Mouse (Mus musculus) embryo, embryonic 9.5 days (tissue): ENCODE measurements around the gene Psip1.

ENCODE experiments used
- DNase-seq: peaks from one replicate; pipeline ENCODE4 v3.0.0-alpha.2; 2017; ENCODE audit errors: extremely low spot score

The Psip1 gene

DNA sequence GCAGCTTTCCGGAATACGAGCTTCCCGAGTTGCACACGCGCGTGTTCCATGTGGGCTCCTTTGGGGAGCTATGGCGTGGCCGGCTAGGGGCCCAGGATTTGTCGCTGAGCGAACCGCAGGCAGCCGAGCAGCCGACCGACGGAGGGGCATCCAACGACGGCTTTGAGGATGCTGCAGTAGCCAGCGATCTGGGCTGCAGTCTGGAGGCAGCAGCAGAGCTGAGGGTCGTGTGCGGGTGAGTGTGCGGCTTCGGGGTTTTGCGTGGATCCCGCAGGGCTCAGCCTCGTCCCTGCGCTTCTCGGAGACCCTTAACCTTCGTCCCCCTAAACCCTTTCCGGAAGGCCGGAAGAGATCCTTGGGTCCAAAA is 68.5 kb downstream of the Psip1 start:
- no peak for DNase-seq

DNA sequence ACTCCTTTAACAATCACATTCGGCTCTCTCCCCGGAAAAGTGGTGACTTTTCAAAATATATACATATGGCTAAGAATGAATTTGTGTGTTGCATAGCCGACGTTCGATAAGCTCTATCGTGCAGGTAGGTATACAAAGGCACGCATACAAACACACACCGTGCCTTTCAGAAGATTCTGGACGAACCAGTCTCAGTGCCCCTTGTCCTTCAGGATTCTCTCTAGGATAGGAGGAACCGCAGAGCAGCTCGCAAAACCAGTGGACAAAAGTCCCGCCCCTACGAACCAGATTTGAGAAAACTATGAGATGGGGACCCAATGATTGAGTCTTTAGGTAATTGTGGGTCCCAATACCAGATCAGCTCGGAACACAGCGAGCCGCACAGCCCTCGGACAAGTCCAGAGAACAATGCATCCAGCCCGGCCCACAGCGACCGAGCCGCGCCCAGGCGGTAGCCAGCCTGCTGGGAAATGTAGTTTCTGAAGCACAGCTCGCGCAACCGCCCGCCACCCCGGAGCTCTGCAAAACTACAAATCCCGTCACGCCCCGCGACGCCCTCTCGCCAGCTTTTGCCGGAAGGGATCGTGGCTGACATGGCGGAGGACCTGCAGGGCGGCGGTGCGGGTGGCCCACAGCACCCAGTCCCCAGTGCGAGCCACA is 69.0 kb downstream of the Psip1 start, which contains the start of gene Snapc3:
Gene Snapc3 (plus strand): TSS at position 565 of the 660 bp plus-strand sequence.
- DNase-seq = peak; percentile 94

DNA sequence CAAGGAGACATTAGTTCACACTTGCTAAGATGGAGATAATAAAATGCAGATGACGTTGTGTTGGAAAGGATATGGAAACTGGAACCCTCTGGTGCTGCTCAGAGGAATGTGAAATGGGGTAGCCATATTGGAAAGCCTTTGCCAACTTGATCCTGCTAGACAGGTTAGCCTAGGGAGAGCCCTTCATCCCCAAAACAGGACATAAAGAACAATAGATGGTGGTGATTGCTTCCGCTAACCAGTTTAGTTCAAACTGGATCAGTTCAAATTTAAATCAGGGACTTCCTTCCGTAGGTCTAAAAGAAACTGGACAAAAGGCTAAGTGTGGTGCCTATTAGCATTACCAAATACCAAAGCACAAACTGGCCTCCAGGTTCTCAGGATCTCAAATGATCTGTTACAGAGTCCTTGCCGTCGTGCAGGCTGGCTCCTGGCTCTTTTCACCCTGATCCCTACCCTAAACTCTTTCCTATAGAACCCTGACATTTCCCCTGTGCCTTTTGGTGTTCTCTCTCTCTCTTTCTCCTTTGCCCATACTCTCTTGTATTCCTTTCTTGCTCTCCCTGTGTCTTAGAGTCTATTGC is 71.9 kb downstream of the Psip1 start:
- DNase-seq = no peak

DNA sequence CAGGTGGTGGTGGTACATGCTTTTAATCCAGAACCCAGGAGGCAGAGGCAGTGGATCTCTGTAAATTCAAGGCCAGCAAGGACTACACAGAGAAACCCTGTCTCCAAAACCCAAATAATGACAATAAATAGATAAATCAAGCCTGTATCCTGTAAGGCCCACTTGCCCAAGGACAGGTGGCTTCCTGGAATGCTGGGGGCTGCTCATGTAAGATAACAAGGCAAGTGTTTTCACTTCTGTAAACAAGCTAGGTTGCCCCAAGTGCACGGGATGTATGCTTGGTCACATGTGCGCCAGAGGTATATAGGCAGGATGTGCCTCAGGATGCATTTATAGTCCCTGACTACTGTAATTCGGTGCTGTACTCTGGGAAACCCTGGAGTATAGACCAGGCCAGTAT is 74.2 kb downstream of the Psip1 start:
- no peak for DNase-seq

DNA sequence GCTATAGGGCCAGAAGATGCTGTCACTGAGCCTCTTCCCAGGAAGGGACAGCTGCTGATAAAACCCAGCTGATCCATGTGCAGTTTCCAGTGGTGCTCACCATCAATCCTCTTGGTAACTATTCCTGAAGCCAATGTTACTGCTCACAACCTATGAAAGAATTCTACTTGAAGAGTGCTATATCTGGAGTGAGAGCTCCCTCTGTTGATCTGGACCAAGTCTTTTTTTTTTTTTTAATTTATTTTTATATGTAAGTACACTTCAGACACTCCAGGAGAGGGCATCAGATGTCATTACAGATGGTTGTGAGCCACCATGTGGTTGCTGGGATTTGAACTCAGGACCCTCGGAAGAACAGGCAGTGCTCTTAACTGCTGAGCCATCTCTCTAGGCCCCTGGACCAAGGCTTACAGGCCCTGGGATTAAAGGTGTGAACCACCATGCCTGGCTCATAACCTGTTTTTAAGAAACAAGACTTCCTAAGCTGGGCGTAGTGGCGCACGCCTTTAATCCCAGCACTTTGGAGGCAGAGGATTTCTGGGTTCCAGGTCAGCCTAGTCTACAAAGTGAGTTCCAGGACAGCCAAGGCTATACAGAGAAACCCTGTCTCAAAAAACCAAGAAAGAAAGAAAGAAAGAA is 76.3 kb downstream of the Psip1 start:
- DNase-seq = no peak

DNA sequence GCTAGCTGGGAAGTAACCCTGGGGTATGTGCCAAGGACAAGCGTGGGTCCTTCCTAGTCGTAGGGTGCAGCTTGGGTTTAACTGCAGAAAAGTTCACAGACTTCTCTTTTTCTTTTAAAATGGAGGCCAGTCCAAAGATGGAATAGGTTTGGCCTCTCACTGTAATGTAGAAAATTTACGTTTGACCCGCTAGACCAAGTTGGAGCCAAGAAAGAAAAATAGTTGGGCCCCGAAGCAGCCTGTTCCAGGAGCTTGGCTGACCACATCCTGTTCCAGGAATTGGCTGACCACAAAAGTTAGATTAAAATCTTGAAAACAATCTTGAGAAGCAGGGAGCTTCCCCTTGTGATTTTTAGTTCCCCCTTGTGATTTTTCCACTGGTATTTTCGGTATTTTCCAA is 78.6 kb downstream of the Psip1 start:
- DNase-seq = no peak
